Mouse (Mus musculus): ENCODE data around the gene Olfr196. TPM values are rescaled to one million over a fixed set of nuclear protein-coding genes. Genes with fewer than 3 reads are reported as not detected.
"Not testable (repeated sequence)": the region's sequence is repeated elsewhere in the genome, so short reads cannot be mapped to it uniquely, and the experiment has no call there.

Olfr196 gene
- polyA plus RNA-seq (2012; rRNA removed), result not detected in 2 replicates

- Histone ChIP-seq H3K4me1 (ENCODE audit: control insufficient read depth, insufficient read depth, low read length) (no peaks in the 10 kb centered on the region), H3K27ac (ENCODE audit: insufficient read depth, low read depth, low read length) (no peak within 1 kb of the TSS), H3K27me3 (replicated peaks; ENCODE audit: control insufficient read depth, insufficient read depth, low read length) (no peaks in the 10 kb centered on the region), H3K4me3 (ENCODE audit: insufficient read depth, low read depth, low read length) (no peak within 1 kb of the TSS), H3K36me3 (ENCODE audit: control insufficient read depth, insufficient read depth, low read length) (no peaks in the 10 kb centered on the region)
- DNase-seq, result no peak
- 72% methylated on average over 3 of the region's 3 CpGs for WGBS
- TF ChIP-seq CTCF (conservative IDR thresholded peaks at IDR 0.05; ENCODE audit: insufficient read depth, insufficient read length, low read depth, low read length) (no peak), POLR2A (IDR thresholded peaks at IDR 0.05; ENCODE audit: low read depth, low read length) (no peak)
Measured at GRCm38 (mm10) chr16:59170354-59170753, at the start of gene Olfr196. Olfr196 (minus strand) TSS chr16:59170454.

- not testable (repeated sequence) for H3K4me1 ChIP-seq (ENCODE audit: control insufficient read depth, insufficient read depth, low read length); H3K4me3 ChIP-seq (ENCODE audit: insufficient read depth, low read depth, low read length); DNase-seq; H3K36me3 ChIP-seq (ENCODE audit: control insufficient read depth, insufficient read depth, low read length); H3K27me3 ChIP-seq (replicated peaks; ENCODE audit: control insufficient read depth, insufficient read depth, low read length); H3K27ac ChIP-seq (ENCODE audit: insufficient read depth, low read depth, low read length)
- 84% methylated on average over 1 of the region's 1 CpGs for WGBS
Measured at GRCm38 (mm10) chr16:59219667-59220066, 49.4 kb upstream of the Olfr196 start, which contains the start of gene Olfr199. Olfr199 (minus strand) TSS chr16:59219767.

- not testable (repeated sequence) for DNase-seq; H3K4me3 ChIP-seq (ENCODE audit: insufficient read depth, low read depth, low read length); H3K36me3 ChIP-seq (ENCODE audit: control insufficient read depth, insufficient read depth, low read length); H3K27me3 ChIP-seq (replicated peaks; ENCODE audit: control insufficient read depth, insufficient read depth, low read length); H3K27ac ChIP-seq (ENCODE audit: insufficient read depth, low read depth, low read length); H3K4me1 ChIP-seq (ENCODE audit: control insufficient read depth, insufficient read depth, low read length)
- 70% methylated on average over 3 of the region's 3 CpGs for WGBS
Measured at GRCm38 (mm10) chr16:59217861-59218260, 47.6 kb upstream of the Olfr196 start.

GRCm38 (mm10) chr16:59203433-59203832 lies 33.2 kb upstream of the Olfr196 start, which contains the start of gene Olfr198:
Olfr198 (minus strand) TSS chr16:59203533.
- 69% methylated on average over 1 of the region's 1 CpGs for WGBS
- not testable (repeated sequence) for H3K4me1 ChIP-seq (ENCODE audit: control insufficient read depth, insufficient read depth, low read length); H3K27ac ChIP-seq (ENCODE audit: insufficient read depth, low read depth, low read length)

GRCm38 (mm10) chr16:59151996-59152395 lies 18.3 kb downstream of the Olfr196 start:
- TF ChIP-seq CTCF (conservative IDR thresholded peaks at IDR 0.05; ENCODE audit: insufficient read depth, insufficient read length, low read depth, low read length) (no peak), POLR2A (IDR thresholded peaks at IDR 0.05; ENCODE audit: low read depth, low read length) (no peak)
- Histone ChIP-seq H3K27me3 (replicated peaks; ENCODE audit: control insufficient read depth, insufficient read depth, low read length) (no peaks in the 10 kb centered on the region), H3K4me1 (ENCODE audit: control insufficient read depth, insufficient read depth, low read length) (no peaks in the 10 kb centered on the region), H3K27ac (ENCODE audit: insufficient read depth, low read depth, low read length) (no peak overlapping the region), H3K36me3 (ENCODE audit: control insufficient read depth, insufficient read depth, low read length) (no peaks in the 10 kb centered on the region), H3K4me3 (ENCODE audit: insufficient read depth, low read depth, low read length) (no peak overlapping the region)
- WGBS, result 87% methylated on average over 2 of the region's 2 CpGs
- no peak for DNase-seq

More at GRCm38 (mm10) chr16:59203433-59203832, 33.2 kb upstream of the Olfr196 start, which contains the start of gene Olfr198:
- not testable (repeated sequence) for H3K36me3 ChIP-seq (ENCODE audit: control insufficient read depth, insufficient read depth, low read length); H3K4me3 ChIP-seq (ENCODE audit: insufficient read depth, low read depth, low read length); DNase-seq; H3K27me3 ChIP-seq (replicated peaks; ENCODE audit: control insufficient read depth, insufficient read depth, low read length)

GRCm38 (mm10) chr16:59146746-59147145 lies 23.5 kb downstream of the Olfr196 start, which contains the start of gene Olfr195:
Olfr195 (plus strand) TSS chr16:59147046.
- no peak within 1 kb of the TSS for H3K27ac ChIP-seq (ENCODE audit: insufficient read depth, low read depth, low read length)
- no peaks in the 10 kb centered on the region for H3K27me3 ChIP-seq (replicated peaks; ENCODE audit: control insufficient read depth, insufficient read depth, low read length)
- WGBS, result 85% methylated on average over 1 of the region's 1 CpGs
- H3K36me3 ChIP-seq (ENCODE audit: control insufficient read depth, insufficient read depth, low read length), result no peaks in the 10 kb centered on the region
- no peak for DNase-seq
- H3K4me1 ChIP-seq (ENCODE audit: control insufficient read depth, insufficient read depth, low read length), result no peaks in the 10 kb centered on the region
- H3K4me3 ChIP-seq (ENCODE audit: insufficient read depth, low read depth, low read length), result no peak within 1 kb of the TSS
- TF ChIP-seq POLR2A (IDR thresholded peaks at IDR 0.05; ENCODE audit: low read depth, low read length) (no peak), CTCF (conservative IDR thresholded peaks at IDR 0.05; ENCODE audit: insufficient read depth, insufficient read length, low read depth, low read length) (no peak)

- Histone ChIP-seq H3K36me3 (ENCODE audit: control insufficient read depth, insufficient read depth, low read length) (no peaks in the 10 kb centered on the region), H3K4me3 (ENCODE audit: insufficient read depth, low read depth, low read length) (no peak overlapping the region), H3K4me1 (ENCODE audit: control insufficient read depth, insufficient read depth, low read length) (no peaks in the 10 kb centered on the region), H3K27ac (ENCODE audit: insufficient read depth, low read depth, low read length) (no peak overlapping the region), H3K27me3 (replicated peaks; ENCODE audit: control insufficient read depth, insufficient read depth, low read length) (no peaks in the 10 kb centered on the region)
- no peak for TF ChIP-seq CTCF (conservative IDR thresholded peaks at IDR 0.05; ENCODE audit: insufficient read depth, insufficient read length, low read depth, low read length)
- TF ChIP-seq POLR2A (IDR thresholded peaks at IDR 0.05; ENCODE audit: low read depth, low read length), result no peak
- peak; percentile 3 for DNase-seq
Measured at GRCm38 (mm10) chr16:59141105-59141504, 29.1 kb downstream of the Olfr196 start.

- TF ChIP-seq CTCF (conservative IDR thresholded peaks at IDR 0.05; ENCODE audit: insufficient read depth, insufficient read length, low read depth, low read length), result no peak
- TF ChIP-seq POLR2A (IDR thresholded peaks at IDR 0.05; ENCODE audit: low read depth, low read length), result no peak
- no peak overlapping the region for H3K27ac ChIP-seq (ENCODE audit: insufficient read depth, low read depth, low read length)
- DNase-seq, result no peak
- H3K27me3 ChIP-seq (replicated peaks; ENCODE audit: control insufficient read depth, insufficient read depth, low read length), result no peaks in the 10 kb centered on the region
- no peak overlapping the region for H3K4me3 ChIP-seq (ENCODE audit: insufficient read depth, low read depth, low read length)
- WGBS, result 50% methylated on average over 1 of the region's 1 CpGs
- H3K4me1 ChIP-seq (ENCODE audit: control insufficient read depth, insufficient read depth, low read length), result no peaks in the 10 kb centered on the region
- H3K36me3 ChIP-seq (ENCODE audit: control insufficient read depth, insufficient read depth, low read length), result no peaks in the 10 kb centered on the region
Measured at GRCm38 (mm10) chr16:59130740-59131139, 39.5 kb downstream of the Olfr196 start.

Measured in kidney, adult 2 months (tissue).